Mouse (Mus musculus) cerebellum, adult 2 months (tissue): ENCODE measurements around the gene Actl6b.

Experiments
- CTCF ChIP-seq: fragments of 200-500 bp; IDR thresholded peaks from 2 replicates; pipeline ENCODE4 v1.5.1; 2011; ENCODE audit warnings: low read depth, mild to moderate bottlenecking, control low read depth, low read length, moderate library complexity, borderline replicate concordance; ENCODE audit not compliant: insufficient read depth
- POLR2A ChIP-seq: fragments of 200-500 bp; IDR thresholded peaks from 2 replicates; pipeline ENCODE4 v1.6.1; 2011; ENCODE audit warnings: low read length, control low read depth, borderline replicate concordance; ENCODE audit not compliant: insufficient read depth

DNA sequence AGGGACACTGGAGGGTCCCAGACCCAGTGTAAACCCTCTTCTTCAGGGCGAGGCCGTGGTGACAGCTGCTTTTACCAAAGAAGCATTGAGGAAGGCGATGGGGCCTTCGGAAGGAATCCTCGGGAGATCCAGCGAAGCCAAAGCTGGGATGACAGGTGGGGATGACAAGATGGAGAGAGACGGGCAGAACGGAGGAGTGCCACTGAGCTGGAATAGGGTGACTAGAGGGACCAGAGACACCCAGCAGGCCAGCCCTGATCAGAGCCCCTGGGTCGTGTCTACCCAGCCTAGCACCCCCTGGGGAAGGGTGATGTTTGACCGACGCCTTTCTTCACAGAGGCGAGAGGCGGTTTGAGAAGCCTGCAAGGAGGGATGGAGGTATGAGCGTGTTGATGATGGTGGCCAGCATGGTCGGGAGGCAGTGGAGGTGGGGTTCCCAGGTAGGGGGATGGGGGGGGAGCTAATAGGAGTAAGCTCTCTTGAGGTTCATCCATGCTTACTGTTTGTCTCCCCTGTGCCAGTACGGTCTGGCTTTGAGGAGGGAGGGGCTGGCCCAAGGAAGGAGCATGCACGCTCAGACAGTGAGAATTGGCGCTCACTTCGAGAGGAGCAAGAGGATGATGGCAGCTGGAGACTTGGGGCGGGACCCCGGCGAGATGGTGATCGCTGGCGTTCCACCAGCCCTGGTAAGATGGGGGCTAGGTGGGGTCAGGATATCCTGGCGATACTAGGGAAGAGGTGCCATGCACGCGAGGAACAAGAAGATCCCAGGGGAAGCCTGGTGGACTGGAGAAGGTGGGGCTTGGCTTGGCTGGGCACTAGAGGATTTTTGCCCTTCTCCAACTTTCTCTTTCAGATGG, 33.4 kb upstream of the Actl6b start:
- TF ChIP-seq CTCF = no peak
- TF ChIP-seq POLR2A = no peak
